Mouse (Mus musculus): ENCODE data around the gene Zdbf2. TPM values are rescaled to one million over a fixed set of nuclear protein-coding genes. Genes with fewer than 3 reads are reported as not detected.

The Zdbf2 gene
- polyA plus RNA-seq, 1 experiment from 2014 or later, result 0.25 TPM

DNA sequence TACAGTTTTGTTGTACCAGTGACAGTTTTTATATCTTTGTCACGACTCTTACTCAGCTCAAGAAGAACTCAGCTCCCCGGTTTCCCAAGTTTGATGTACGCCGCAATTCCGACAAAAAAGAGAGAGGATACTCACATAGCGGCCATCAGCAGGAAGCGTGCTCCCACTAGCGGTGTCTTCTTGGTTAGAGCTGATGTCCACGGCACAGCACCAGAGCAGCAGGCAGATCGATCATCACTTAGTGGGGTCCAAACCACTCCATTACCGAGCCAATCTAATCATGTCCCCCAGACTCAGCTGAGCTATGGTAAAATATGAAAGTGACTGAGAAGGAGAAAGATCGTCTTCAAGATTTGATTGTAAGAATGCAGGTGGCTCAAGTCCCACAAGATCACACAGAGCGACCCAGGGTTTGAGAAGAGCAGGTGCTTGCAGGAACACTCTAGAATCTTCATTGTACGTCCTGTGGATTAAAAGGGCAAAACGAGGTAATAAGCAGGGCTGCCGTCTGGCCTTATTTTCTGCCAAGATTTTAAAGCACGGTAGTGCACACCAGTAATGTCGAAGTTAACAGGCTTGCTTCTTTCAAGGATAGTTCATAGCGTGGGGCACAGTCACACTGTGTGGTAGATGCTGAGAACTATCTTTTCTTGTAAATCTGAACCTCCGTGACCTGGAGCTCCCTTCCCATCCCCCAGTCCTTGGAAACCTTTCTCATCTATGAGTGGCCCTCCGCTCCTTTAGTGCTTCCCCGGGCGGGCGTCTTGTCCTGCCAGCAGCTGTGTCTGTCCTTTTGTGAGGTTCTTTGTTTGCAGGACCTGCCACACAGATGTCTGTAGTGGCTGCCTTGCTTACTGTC, 20.5 kb upstream of the Zdbf2 start:
- 34% methylated on average over 24 of the region's 24 CpGs for WGBS (ENCODE audit: insufficient replicate concordance)
- Histone ChIP-seq H3K36me3 (replicated peaks; ENCODE audit: insufficient read depth, low read length) (no peaks in the 10 kb centered on the region), H3K4me1 (ENCODE audit: insufficient read depth) (no peaks in the 10 kb centered on the region), H3K27me3 (ENCODE audit: insufficient read depth, low read length) (peaks cover 79% of the 10 kb centered on the region), H3K9me3 (ENCODE audit: low read length) (no peaks in the 10 kb centered on the region), H3K27ac (ENCODE audit: low read depth) (no peak overlapping the region), H3K9ac (replicated peaks) (no peak overlapping the region), H3K4me2 (ENCODE audit: low read depth, low read length) (no peak overlapping the region), H3K4me3 (ENCODE audit: low read depth, low read length) (no peak overlapping the region)
- ATAC-seq (no peak), DNase-seq (no peak)
- TF ChIP-seq EP300 (IDR thresholded peaks at IDR 0.05; ENCODE audit: low read depth) (no peak), CTCF (IDR thresholded peaks at IDR 0.05; ENCODE audit: low read depth) (peak; percentile 38)

DNA sequence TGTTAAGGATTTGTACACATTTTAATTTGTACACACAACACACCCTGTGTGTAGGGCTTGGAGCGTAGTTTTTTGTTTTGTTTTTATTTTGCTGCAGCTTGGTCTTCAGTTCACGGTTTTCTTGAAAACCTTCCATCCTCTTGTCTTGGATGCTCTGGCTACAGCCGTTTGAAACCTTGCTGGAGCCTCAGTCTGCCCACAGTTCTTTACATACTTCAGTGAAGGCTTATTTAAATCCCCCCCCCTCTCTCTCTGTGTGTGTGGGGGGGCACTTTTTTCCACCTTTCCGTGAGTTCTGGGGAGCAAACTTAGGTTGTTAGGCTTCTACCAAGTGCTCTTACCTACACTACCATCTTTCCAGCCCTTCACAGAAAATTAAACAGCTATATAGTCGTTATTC, 19.8 kb upstream of the Zdbf2 start:
- H3K4me3 ChIP-seq (ENCODE audit: low read depth, low read length), result no peak overlapping the region
- ATAC-seq (no peak), DNase-seq (no peak)
- WGBS (ENCODE audit: insufficient replicate concordance), result 40% methylated on average over 5 of the region's 5 CpGs
- no peaks in the 10 kb centered on the region for H3K9me3 ChIP-seq (ENCODE audit: low read length)
- no peak overlapping the region for H3K4me2 ChIP-seq (ENCODE audit: low read depth, low read length)
- TF ChIP-seq CTCF (IDR thresholded peaks at IDR 0.05; ENCODE audit: low read depth), result no peak
- no peak for TF ChIP-seq EP300 (IDR thresholded peaks at IDR 0.05; ENCODE audit: low read depth)
- H3K27me3 ChIP-seq (ENCODE audit: insufficient read depth, low read length), result peaks cover 79% of the 10 kb centered on the region
- H3K4me1 ChIP-seq (ENCODE audit: insufficient read depth), result no peaks in the 10 kb centered on the region
- no peak overlapping the region for H3K9ac ChIP-seq (replicated peaks)
- H3K36me3 ChIP-seq (replicated peaks; ENCODE audit: insufficient read depth, low read length), result no peaks in the 10 kb centered on the region
- no peak overlapping the region for H3K27ac ChIP-seq (ENCODE audit: low read depth)

DNA sequence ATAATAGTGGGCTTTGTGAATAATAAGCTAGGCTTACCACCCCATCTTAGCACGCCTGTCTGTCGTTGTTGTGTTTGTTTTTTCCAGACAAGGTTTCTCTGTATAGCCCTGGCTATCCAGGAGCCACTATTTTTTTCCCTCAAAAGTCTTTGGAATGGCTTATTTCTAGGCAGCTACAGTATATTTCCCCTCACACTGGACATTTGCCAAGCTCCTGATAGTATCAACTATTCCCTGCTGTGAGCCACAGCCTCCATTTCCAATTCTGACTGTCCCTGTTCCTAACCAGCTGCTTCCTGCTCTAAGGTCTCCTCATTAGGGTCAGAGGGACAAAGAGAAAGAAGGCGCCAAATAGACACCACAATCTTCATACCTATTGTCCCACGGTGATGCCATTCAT, 18.0 kb upstream of the Zdbf2 start:
- ATAC-seq (no peak), DNase-seq (no peak)
- H3K4me2 ChIP-seq (ENCODE audit: low read depth, low read length), result no peak overlapping the region
- no peaks in the 10 kb centered on the region for H3K4me1 ChIP-seq (ENCODE audit: insufficient read depth)
- H3K27me3 ChIP-seq (ENCODE audit: insufficient read depth, low read length), result peaks cover 77% of the 10 kb centered on the region
- H3K9ac ChIP-seq (replicated peaks), result no peak overlapping the region
- H3K4me3 ChIP-seq (ENCODE audit: low read depth, low read length), result no peak overlapping the region
- H3K9me3 ChIP-seq (ENCODE audit: low read length), result no peaks in the 10 kb centered on the region
- WGBS (ENCODE audit: insufficient replicate concordance), result 26% methylated on average over 4 of the region's 4 CpGs
- TF ChIP-seq CTCF (IDR thresholded peaks at IDR 0.05; ENCODE audit: low read depth) (no peak), EP300 (IDR thresholded peaks at IDR 0.05; ENCODE audit: low read depth) (no peak)
- H3K36me3 ChIP-seq (replicated peaks; ENCODE audit: insufficient read depth, low read length), result no peaks in the 10 kb centered on the region
- no peak overlapping the region for H3K27ac ChIP-seq (ENCODE audit: low read depth)

DNA sequence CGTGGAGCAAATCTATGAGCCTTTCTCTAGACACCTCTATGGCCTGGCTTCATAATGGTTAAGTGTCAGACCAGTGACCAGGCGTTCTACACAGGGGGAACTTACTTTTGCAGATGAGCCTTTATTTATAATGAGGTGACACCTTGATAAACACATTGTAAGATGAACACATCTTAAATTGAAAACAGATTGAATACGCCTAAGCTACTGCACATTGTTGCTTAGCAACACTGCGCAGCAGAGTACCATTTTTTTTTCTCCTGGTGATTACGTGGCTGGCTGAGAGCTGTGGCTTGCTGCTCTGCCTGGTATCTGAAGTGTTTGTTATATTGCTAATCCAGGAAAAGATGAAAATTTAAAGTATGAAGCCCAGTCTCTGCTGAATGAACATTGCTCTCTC, 17.0 kb upstream of the Zdbf2 start:
- no peak overlapping the region for H3K4me3 ChIP-seq (ENCODE audit: low read depth, low read length)
- ATAC-seq, result no peak

DNA sequence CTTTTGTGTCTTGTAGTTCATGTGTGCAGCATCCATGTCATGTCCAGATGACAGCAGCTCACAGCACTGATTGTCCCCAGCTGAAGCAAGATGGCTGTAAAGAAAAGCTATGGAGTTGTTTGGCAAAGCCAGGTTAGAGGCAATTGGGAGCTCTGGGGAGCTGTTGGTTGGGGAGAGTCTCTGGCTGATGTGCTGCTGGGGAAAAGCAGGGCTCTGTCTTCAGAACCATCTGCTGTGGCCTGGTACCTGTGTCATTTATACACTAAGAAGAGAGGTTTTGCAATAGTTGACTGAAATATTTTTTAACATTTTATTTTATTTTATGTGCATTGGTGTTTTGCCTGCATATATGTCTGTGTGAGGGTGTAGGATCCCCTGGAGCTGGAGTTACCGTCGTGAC, 14.6 kb upstream of the Zdbf2 start:
- H3K36me3 ChIP-seq (replicated peaks; ENCODE audit: insufficient read depth, low read length), result no peaks in the 10 kb centered on the region
- WGBS (ENCODE audit: insufficient replicate concordance), result 40% methylated on average over 2 of the region's 2 CpGs
- H3K27me3 ChIP-seq (ENCODE audit: insufficient read depth, low read length), result peaks cover 76% of the 10 kb centered on the region
- H3K27ac ChIP-seq (ENCODE audit: low read depth), result no peak overlapping the region
- no peaks in the 10 kb centered on the region for H3K9me3 ChIP-seq (ENCODE audit: low read length)
- H3K4me3 ChIP-seq (ENCODE audit: low read depth, low read length), result no peak overlapping the region
- TF ChIP-seq EP300 (IDR thresholded peaks at IDR 0.05; ENCODE audit: low read depth) (no peak), CTCF (IDR thresholded peaks at IDR 0.05; ENCODE audit: low read depth) (no peak)
- DNase-seq, result no peak
- H3K4me1 ChIP-seq (ENCODE audit: insufficient read depth), result no peaks in the 10 kb centered on the region
- H3K4me2 ChIP-seq (ENCODE audit: low read depth, low read length), result no peak overlapping the region
- no peak for ATAC-seq
- no peak overlapping the region for H3K9ac ChIP-seq (replicated peaks)

More for the DNA sequence above, 17.0 kb upstream of the Zdbf2 start:
- Histone ChIP-seq H3K36me3 (replicated peaks; ENCODE audit: insufficient read depth, low read length) (no peaks in the 10 kb centered on the region), H3K9ac (replicated peaks) (no peak overlapping the region), H3K27ac (ENCODE audit: low read depth) (no peak overlapping the region), H3K4me2 (ENCODE audit: low read depth, low read length) (no peak overlapping the region), H3K9me3 (ENCODE audit: low read length) (no peaks in the 10 kb centered on the region), H3K27me3 (ENCODE audit: insufficient read depth, low read length) (peaks cover 80% of the 10 kb centered on the region), H3K4me1 (ENCODE audit: insufficient read depth) (no peaks in the 10 kb centered on the region)
- TF ChIP-seq CTCF (IDR thresholded peaks at IDR 0.05; ENCODE audit: low read depth), result no peak
- WGBS (ENCODE audit: insufficient replicate concordance), result 25% methylated on average over 5 of the region's 5 CpGs
- no peak for DNase-seq

DNA sequence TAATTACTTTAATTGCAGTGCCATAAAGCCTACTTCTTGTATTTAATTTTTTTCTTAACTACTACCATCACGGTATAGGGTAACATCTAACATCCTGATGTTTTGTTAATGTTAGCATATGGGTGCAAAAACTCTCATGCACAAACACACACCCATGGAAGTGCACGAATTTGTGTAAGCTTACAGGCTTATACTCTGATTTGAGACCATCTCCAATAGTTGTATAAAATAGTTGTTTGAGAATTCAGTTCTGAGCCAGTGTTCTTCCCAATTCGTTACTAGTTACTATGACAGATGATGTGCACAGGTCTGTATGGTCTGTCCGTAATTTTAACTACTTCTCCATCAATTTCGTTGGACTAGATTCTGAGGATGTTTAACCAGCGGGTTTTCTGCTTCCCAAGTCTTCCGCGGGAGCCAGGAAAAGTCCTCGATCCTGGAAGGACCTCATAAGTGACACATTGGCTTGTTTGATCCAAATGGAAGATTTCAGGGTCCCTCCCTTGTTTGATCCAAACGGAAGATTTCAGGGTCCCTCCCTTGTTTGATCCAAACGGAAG, 13.7 kb upstream of the Zdbf2 start:
- no peak for DNase-seq
- WGBS (ENCODE audit: insufficient replicate concordance), result 39% methylated on average over 11 of the region's 11 CpGs
- ATAC-seq, result no peak
- H3K4me3 ChIP-seq (ENCODE audit: low read depth, low read length), result no peak overlapping the region
- no peak overlapping the region for H3K4me2 ChIP-seq (ENCODE audit: low read depth, low read length)
- H3K4me1 ChIP-seq (ENCODE audit: insufficient read depth), result no peaks in the 10 kb centered on the region
- H3K36me3 ChIP-seq (replicated peaks; ENCODE audit: insufficient read depth, low read length), result no peaks in the 10 kb centered on the region
- no peak overlapping the region for H3K27ac ChIP-seq (ENCODE audit: low read depth)
- H3K9ac ChIP-seq (replicated peaks), result no peak overlapping the region
- H3K9me3 ChIP-seq (ENCODE audit: low read length), result no peaks in the 10 kb centered on the region
- peaks cover 85% of the 10 kb centered on the region for H3K27me3 ChIP-seq (ENCODE audit: insufficient read depth, low read length)
- TF ChIP-seq CTCF (IDR thresholded peaks at IDR 0.05; ENCODE audit: low read depth) (no peak), EP300 (IDR thresholded peaks at IDR 0.05; ENCODE audit: low read depth) (no peak)
